Mouse (Mus musculus) myocyte (in vitro differentiated cells): ENCODE measurements around the gene Cdc42se1. TPM values are rescaled to one million over a fixed set of nuclear protein-coding genes. Genes with fewer than 3 reads are reported as not detected.

Experiments used
- H3K27me3 ChIP-seq: one replicate; pipeline ENCODE4 v1.6.1; 2011; ENCODE audit not compliant: control insufficient read depth, insufficient read depth, insufficient read length
- H3K36me3 ChIP-seq: one replicate; pipeline ENCODE4 v1.6.1; 2011; ENCODE audit not compliant: control insufficient read depth, insufficient read depth
- H3K4me2 ChIP-seq: one replicate; pipeline ENCODE4 v1.6.1; 2011; ENCODE audit warnings: low read depth, control low read depth
- H3K4me3 ChIP-seq: one replicate; pipeline ENCODE4 v1.5.1; 2011; ENCODE audit warnings: mild to moderate bottlenecking, control low read depth, moderate library complexity
- H3K79me2 ChIP-seq: one replicate; pipeline ENCODE4 v1.6.1; 2011; ENCODE audit not compliant: control insufficient read depth, insufficient read depth
- H3ac ChIP-seq: one replicate; pipeline ENCODE4 v1.6.1; 2011; ENCODE audit not compliant: control insufficient read depth, insufficient read length
- CEBPB ChIP-seq: IDR thresholded peaks from 2 replicates; pipeline ENCODE4 v1.6.1; 2011; ENCODE audit warnings: mild to moderate bottlenecking, moderate library complexity; ENCODE audit not compliant: poor library complexity, insufficient read depth, severe bottlenecking
- E2F4 ChIP-seq: IDR thresholded peaks from one replicate; pipeline ENCODE4 v1.6.1; 2011; ENCODE audit warnings: mild to moderate bottlenecking, control low read depth, moderate library complexity; ENCODE audit not compliant: insufficient read depth
- MAX ChIP-seq: IDR thresholded peaks from one replicate; pipeline ENCODE4 v1.6.1; 2011; ENCODE audit warnings: low read depth, mild to moderate bottlenecking, control low read depth
- MYOD1 ChIP-seq, 3 experiments: IDR thresholded peaks; one replicate each; pipeline ENCODE4 v1.6.1; 2011; ENCODE audit warnings: control low read depth in 2 of 3, low read depth in 2 of 3, mild to moderate bottlenecking in 2 of 3, moderate library complexity in 1 of 3; ENCODE audit not compliant: insufficient read length in 2 of 3, control insufficient read depth in 1 of 3
- MYOG ChIP-seq, 3 experiments: IDR thresholded peaks; one replicate each; pipeline ENCODE4 v1.6.1; 2011; ENCODE audit warnings: control low read depth in 2 of 3, low read depth in 2 of 3, mild to moderate bottlenecking in 2 of 3; ENCODE audit not compliant: insufficient read length in 2 of 3, control insufficient read depth in 1 of 3, insufficient read depth in 1 of 3
- POLR2A ChIP-seq: IDR thresholded peaks from one replicate; pipeline ENCODE4 v1.6.1; 2011; ENCODE audit warnings: low read depth, mild to moderate bottlenecking, control low read depth, moderate library complexity; ENCODE audit not compliant: insufficient read length
- POLR2AphosphoS2 ChIP-seq: IDR thresholded peaks from one replicate; pipeline ENCODE4 v1.6.1; 2011; ENCODE audit warnings: low read depth, control low read depth; ENCODE audit not compliant: insufficient read length
- REST ChIP-seq: IDR thresholded peaks from one replicate; pipeline ENCODE4 v1.6.1; 2011; ENCODE audit warnings: mild to moderate bottlenecking, control low read depth, moderate library complexity; ENCODE audit not compliant: insufficient read depth, insufficient read length
- SRF ChIP-seq: IDR thresholded peaks from one replicate; pipeline ENCODE4 v1.6.1; 2011; ENCODE audit warnings: low read depth; ENCODE audit not compliant: control insufficient read depth, insufficient read length
- TCF12 ChIP-seq: IDR thresholded peaks from one replicate; pipeline ENCODE4 v1.6.1; 2011; ENCODE audit warnings: mild to moderate bottlenecking, control low read depth; ENCODE audit not compliant: poor library complexity, insufficient read depth, severe bottlenecking
- TCF3 ChIP-seq: IDR thresholded peaks from one replicate; pipeline ENCODE4 v1.6.1; 2011; ENCODE audit warnings: low read depth, control low read depth; ENCODE audit not compliant: insufficient read length
- USF1 ChIP-seq: IDR thresholded peaks from one replicate; pipeline ENCODE4 v1.6.1; 2011; ENCODE audit warnings: low read depth, mild to moderate bottlenecking, control low read depth, moderate library complexity
- polyA plus RNA-seq: library from polyadenylated mRNA; unstranded; fragments of >200 nt; fragmentation: generic; extraction: Trizol; gene quantifications from one replicate; pipeline ENCODE4 v1.2.1, GENCODE M21; 2012; ENCODE audit warnings: missing spikeins

Cdc42se1 gene
- 61.5 TPM for polyA plus RNA-seq

- peaks cover 88% of the 10 kb centered on the region for H3K79me2 ChIP-seq
- H3K4me3 ChIP-seq = peak within 1 kb of the TSS; percentile 94
- TF ChIP-seq POLR2AphosphoS2 (peak; percentile 93), TCF3 (no peak), CEBPB (peak; percentile 79), MAX (no peak), POLR2A (peak; percentile 86), TCF12 (no peak), MYOD1 (IDR thresholded peaks at IDR 0.05; ENCODE audit: control insufficient read depth in 1 of 3, insufficient read length in 2 of 3, low read depth in 2 of 3) (peak in 1 of 3 experiments; percentile 34), MYOG (IDR thresholded peaks at IDR 0.05; ENCODE audit: control insufficient read depth in 1 of 3, insufficient read depth in 1 of 3, insufficient read length in 2 of 3, low read depth in 2 of 3) (peak in 2 of 3 experiments; percentile 8 to 44), USF1 (no peak)
- H3ac ChIP-seq = peak within 1 kb of the TSS; percentile 75
- H3K4me2 ChIP-seq = peak within 1 kb of the TSS; percentile 95
- peaks cover 18% of the 10 kb centered on the region for H3K36me3 ChIP-seq
- H3K27me3 ChIP-seq = no peaks in the 10 kb centered on the region
These were observed at the start of gene Cdc42se1 for GRCm38 (mm10) chr3:95228148-95228893. Cdc42se1 (plus strand) TSS chr3:95228732.

- H3K4me2 ChIP-seq = no peak overlapping the region
- H3ac ChIP-seq = no peak overlapping the region
- no peak overlapping the region for H3K4me3 ChIP-seq
- no peaks in the 10 kb centered on the region for H3K79me2 ChIP-seq
- no peaks in the 10 kb centered on the region for H3K27me3 ChIP-seq
- peaks cover 6% of the 10 kb centered on the region for H3K36me3 ChIP-seq
- TF ChIP-seq E2F4 = no peak
- no peak for TF ChIP-seq MYOG (IDR thresholded peaks at IDR 0.05; ENCODE audit: control insufficient read depth in 1 of 3, insufficient read depth in 1 of 3, insufficient read length in 2 of 3, low read depth in 2 of 3)
- no peak for TF ChIP-seq USF1
- TF ChIP-seq CEBPB = no peak
- no peak for TF ChIP-seq POLR2A
- TF ChIP-seq MAX = no peak
- no peak for TF ChIP-seq SRF
- no peak for TF ChIP-seq POLR2AphosphoS2
- TF ChIP-seq MYOD1 (IDR thresholded peaks at IDR 0.05; ENCODE audit: control insufficient read depth in 1 of 3, insufficient read length in 2 of 3, low read depth in 2 of 3) = no peak
- no peak for TF ChIP-seq TCF12
- no peak for TF ChIP-seq TCF3
- no peak for TF ChIP-seq REST
These were observed 49.6 kb upstream of the Cdc42se1 start for GRCm38 (mm10) chr3:95178948-95179347.

- TF ChIP-seq REST (no peak), MYOG (IDR thresholded peaks at IDR 0.05; ENCODE audit: control insufficient read depth in 1 of 3, insufficient read depth in 1 of 3, insufficient read length in 2 of 3, low read depth in 2 of 3) (no peak), POLR2AphosphoS2 (no peak), MYOD1 (IDR thresholded peaks at IDR 0.05; ENCODE audit: control insufficient read depth in 1 of 3, insufficient read length in 2 of 3, low read depth in 2 of 3) (no peak), USF1 (no peak), CEBPB (no peak), E2F4 (no peak), POLR2A (no peak), TCF3 (no peak), TCF12 (no peak), SRF (no peak), MAX (no peak)
- Histone ChIP-seq H3ac (no peak overlapping the region), H3K79me2 (no peaks in the 10 kb centered on the region), H3K27me3 (no peaks in the 10 kb centered on the region), H3K36me3 (peaks cover 12% of the 10 kb centered on the region), H3K4me3 (no peak overlapping the region), H3K4me2 (no peak overlapping the region)
These were observed 48.6 kb upstream of the Cdc42se1 start for GRCm38 (mm10) chr3:95179890-95180289.

GRCm38 (mm10) chr3:95181841-95182240 is 46.7 kb upstream of the Cdc42se1 start:
- Histone ChIP-seq H3ac (no peak overlapping the region), H3K27me3 (no peaks in the 10 kb centered on the region), H3K36me3 (peaks cover 12% of the 10 kb centered on the region), H3K4me3 (no peak overlapping the region), H3K79me2 (no peaks in the 10 kb centered on the region), H3K4me2 (no peak overlapping the region)
- no peak for TF ChIP-seq REST
- no peak for TF ChIP-seq POLR2AphosphoS2
- no peak for TF ChIP-seq TCF3
- TF ChIP-seq POLR2A = no peak
- TF ChIP-seq SRF = no peak
- TF ChIP-seq MYOG (IDR thresholded peaks at IDR 0.05; ENCODE audit: control insufficient read depth in 1 of 3, insufficient read depth in 1 of 3, insufficient read length in 2 of 3, low read depth in 2 of 3) = no peak
- TF ChIP-seq CEBPB = no peak
- TF ChIP-seq E2F4 = no peak
- TF ChIP-seq MAX = no peak
- TF ChIP-seq USF1 = no peak
- TF ChIP-seq TCF12 = no peak
- no peak for TF ChIP-seq MYOD1 (IDR thresholded peaks at IDR 0.05; ENCODE audit: control insufficient read depth in 1 of 3, insufficient read length in 2 of 3, low read depth in 2 of 3)
